ENCODE assay signal across 24 mouse cellular contexts in the genomic region with DNA sequence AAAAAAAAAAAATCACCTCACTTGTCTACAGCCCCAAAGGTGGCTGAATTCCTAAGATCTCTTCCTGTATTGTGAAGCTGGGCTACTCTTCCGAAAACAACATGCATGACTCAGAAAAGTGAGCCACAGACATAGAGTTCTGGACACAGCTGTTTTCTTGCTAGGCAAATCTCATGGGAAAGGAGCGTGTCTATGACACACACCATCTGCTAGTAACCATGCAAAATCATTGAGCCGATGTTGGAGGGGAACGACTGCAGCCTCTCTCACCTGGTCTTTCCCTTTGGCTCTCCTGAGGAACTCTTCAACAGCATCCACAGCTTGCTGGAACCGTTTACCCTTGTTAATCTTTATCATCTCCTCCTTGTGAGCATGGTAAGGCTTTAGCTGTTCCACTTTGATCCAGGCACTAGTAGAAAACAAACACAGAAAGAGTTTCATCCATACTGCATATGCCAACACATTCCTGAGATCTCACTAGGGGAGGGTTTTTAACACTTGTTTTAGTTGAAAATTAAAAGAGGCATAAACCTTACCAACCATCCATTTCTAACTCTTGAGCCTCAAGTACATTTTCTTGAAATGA. TPM values are rescaled to one million over a fixed set of nuclear protein-coding genes. Genes with fewer than 3 reads are reported as not detected.
DNase-seq lines count a peak whose midpoint lies in the region; ATAC-seq and TF ChIP-seq lines count a peak whose summit lies in the region.
"Had no signal": no experiment of that assay in that cellular context is flagged by ENCODE, and none has a peak within 500 bp of the region (broad histone marks: within the 10 kb centered on the region; RNA-seq: fewer than 3 reads in every experiment).

No protein-coding gene starts in this region.

- DNase-seq in kidney, adult 2 months, result peak; percentile 61
- no peak for DNase-seq in kidney, adult 18-20 months
- DNase-seq in lung, postnatal 14 days, result peak; percentile 12
- DNase-seq in lung, postnatal 25 days (ENCODE audit: low spot score), result no peak
- DNase-seq in heart, postnatal 0 days (ENCODE audit: low spot score), result peak; percentile 22
- DNase-seq in ovary, postnatal 14 days (ENCODE audit: low spot score), result no peak
- no peak for DNase-seq in cerebellum, postnatal 4 days (ENCODE audit: low spot score in 2 of 2)
- DNase-seq: adrenal gland, postnatal 14 days; cerebellum, adult 11 months; cerebellum, postnatal 10 days; gastrocnemius, postnatal 36 days; liver; right cerebral cortex, adult 18-20 months had no signal

- H3K9ac ChIP-seq in heart, postnatal 0 days (replicated peaks; ENCODE audit: low read depth, low read length), result no peak overlapping the region
- H3K9ac ChIP-seq: embryonic facial prominence, embryonic 15.5 days had no signal

- H3K4me1 ChIP-seq in kidney, adult 2 months (ENCODE audit: control insufficient read depth, insufficient read depth, low read length), result peaks cover 8% of the 10 kb centered on the region; the same call in 1 of the 2 replicates
- H3K4me1 ChIP-seq in heart, postnatal 0 days (ENCODE audit: control insufficient read depth, insufficient read depth), result no peaks in the 10 kb centered on the region
- H3K4me1 ChIP-seq: embryonic facial prominence, embryonic 15.5 days had no signal

- no peak overlapping the region for H3K4me3 ChIP-seq in kidney, adult 2 months (ENCODE audit: insufficient read depth, low read depth, low read length)
- no peak overlapping the region for H3K4me3 ChIP-seq in heart, postnatal 0 days (ENCODE audit: low read depth, low read length)
- H3K4me3 ChIP-seq: embryonic facial prominence, embryonic 15.5 days had no signal

- peaks cover 12% of the 10 kb centered on the region for H3K36me3 ChIP-seq in kidney, adult 2 months (ENCODE audit: control insufficient read depth, insufficient read depth, low read length)
- H3K36me3 ChIP-seq in heart, postnatal 0 days (replicated peaks; ENCODE audit: control insufficient read depth, insufficient read depth, low read length), result peaks cover 97% of the 10 kb centered on the region

- WGBS in kidney, adult 2 months, result 60% methylated on average over 5 of the region's 5 CpGs
- 81% methylated on average over 5 of the region's 5 CpGs for WGBS in heart, postnatal 0 days

- H3K27me3 ChIP-seq in kidney, adult 2 months (replicated peaks; ENCODE audit: control insufficient read depth, insufficient read depth, low read length), result no peaks in the 10 kb centered on the region
- no peaks in the 10 kb centered on the region for H3K27me3 ChIP-seq in heart, postnatal 0 days (ENCODE audit: control insufficient read depth, insufficient read depth, low read length)
- H3K27me3 ChIP-seq: embryonic facial prominence, embryonic 15.5 days had no signal

- ATAC-seq in heart, postnatal 0 days (ENCODE audit: insufficient read depth, low read depth), result no peak
- ATAC-seq: activated CD4-positive, CD25-positive, alpha-beta regulatory T cell, adult 4 months; forebrain, embryonic 16.5 days; hindbrain, embryonic 16.5 days had no signal

- no peak for TF ChIP-seq EP300 in heart, postnatal 0 days (IDR thresholded peaks at IDR 0.05; ENCODE audit: low read depth)

- no peak for TF ChIP-seq POLR2A in kidney, adult 2 months (IDR thresholded peaks at IDR 0.05; ENCODE audit: low read depth, low read length)

- TF ChIP-seq CTCF in kidney, adult 2 months (conservative IDR thresholded peaks at IDR 0.05; ENCODE audit: insufficient read depth, insufficient read length, low read depth, low read length), result no peak
- TF ChIP-seq CTCF in heart, postnatal 0 days (IDR thresholded peaks at IDR 0.05; ENCODE audit: low read depth), result no peak

- H3K27ac ChIP-seq in kidney, adult 2 months (ENCODE audit: insufficient read depth, low read depth, low read length), result no peak overlapping the region
- H3K27ac ChIP-seq in heart, postnatal 0 days (ENCODE audit: low read depth), result no peak overlapping the region
- H3K27ac ChIP-seq: embryonic facial prominence, embryonic 15.5 days; stomach, postnatal 0 days had no signal

- H3K4me2 ChIP-seq in heart, postnatal 0 days (ENCODE audit: low read depth, low read length), result no peak overlapping the region
- H3K4me2 ChIP-seq: embryonic facial prominence, embryonic 15.5 days; midbrain, embryonic 11.5 days had no signal

- no peaks in the 10 kb centered on the region for H3K9me3 ChIP-seq in heart, postnatal 0 days (replicated peaks; ENCODE audit: control insufficient read depth, low read length)
- H3K9me3 ChIP-seq: embryonic facial prominence, embryonic 15.5 days had no signal

RNA-seq across cellular contexts. Expression of a gene that starts 12.9 kb away (rescaled TPM):
- 76.1 and 85.6 TPM in 2 replicates for polyA plus RNA-seq in kidney, adult 2 months (2012; rRNA removed)
- total RNA-seq in heart, postnatal 0 days (2014; rRNA removed; ENCODE audit: low replicate concordance), result 74.3 and 84.4 TPM in 2 replicates
- polyA plus RNA-seq in heart, postnatal 0 days (2015; fragmentation: Nextera tagmentation; extraction: Ambion mirVana), result 56.2 and 58.5 TPM in 2 replicates

RNA-seq across cellular contexts. Expression of a gene that starts 13.1 kb away (rescaled TPM):
- polyA plus RNA-seq in kidney, adult 2 months (2012; rRNA removed), result 22.9 and 28.7 TPM in 2 replicates
- total RNA-seq in heart, postnatal 0 days (2014; rRNA removed; ENCODE audit: low replicate concordance), result 31.3 and 34.0 TPM in 2 replicates
- polyA plus RNA-seq in heart, postnatal 0 days (2015; fragmentation: Nextera tagmentation; extraction: Ambion mirVana), result 8.5 and 8.7 TPM in 2 replicates

RNA-seq across cellular contexts. Expression of a gene that starts 23.4 kb away (rescaled TPM):
- 251 and 286 TPM in 2 replicates for polyA plus RNA-seq in kidney, adult 2 months (2012; rRNA removed)
- 37.3 and 55.7 TPM in 2 replicates for total RNA-seq in heart, postnatal 0 days (2014; rRNA removed; ENCODE audit: low replicate concordance)
- 34.8 and 39.2 TPM in 2 replicates for polyA plus RNA-seq in heart, postnatal 0 days (2015; fragmentation: Nextera tagmentation; extraction: Ambion mirVana)

RNA-seq across cellular contexts. Expression of a gene that starts 29.7 kb away (rescaled TPM):
- 156 and 232 TPM in 2 replicates for polyA plus RNA-seq in kidney, adult 2 months (2012; rRNA removed)
- 7.3 TPM in 1 of 2 replicates, not detected in the other for total RNA-seq in heart, postnatal 0 days (2014; rRNA removed; ENCODE audit: low replicate concordance)
- polyA plus RNA-seq in heart, postnatal 0 days (2015; fragmentation: Nextera tagmentation; extraction: Ambion mirVana), result 2.1 and 2.5 TPM in 2 replicates
- total RNA-seq: adrenal gland, postnatal 14 days; gastrocnemius, postnatal 36 days; hematopoietic stem cell, adult 5-6 weeks; layer of hippocampus, adult 18-20 months; left cerebral cortex, postnatal 36 days had no signal
- polyA plus RNA-seq: activated CD4-positive, CD25-positive, alpha-beta regulatory T cell, adult 4 months; midbrain, embryonic 11.5 days had no signal

RNA-seq across cellular contexts. Expression of a gene that starts 39.1 kb away (rescaled TPM):
- polyA plus RNA-seq in kidney, adult 2 months (2012; rRNA removed), result 0.33 TPM in 1 of 2 replicates, not detected in the other
- not detected in 2 replicates for total RNA-seq in heart, postnatal 0 days (2014; rRNA removed; ENCODE audit: low replicate concordance)
- polyA plus RNA-seq in heart, postnatal 0 days (2015; fragmentation: Nextera tagmentation; extraction: Ambion mirVana), result not detected in 2 replicates
- total RNA-seq: adrenal gland, postnatal 14 days; gastrocnemius, postnatal 36 days; hematopoietic stem cell, adult 5-6 weeks; layer of hippocampus, adult 18-20 months; left cerebral cortex, postnatal 36 days had no signal
- polyA plus RNA-seq: activated CD4-positive, CD25-positive, alpha-beta regulatory T cell, adult 4 months; embryonic facial prominence, embryonic 15.5 days; forebrain, embryonic 16.5 days; hindbrain, embryonic 16.5 days; intestine, postnatal 0 days; liver, embryonic 16.5 days; midbrain, embryonic 11.5 days; stomach, postnatal 0 days had no signal

Comparison
In these comparisons a context has a peak if more than half of its experiments do, and no peak if none do; other contexts are left out.
1. DNase-seq: peak in kidney, adult 2 months (single experiment), lung, postnatal 14 days (single experiment) and heart, postnatal 0 days (single experiment); none in kidney, adult 18-20 months (single experiment), lung, postnatal 25 days (single experiment), ovary, postnatal 14 days (single experiment) and cerebellum, postnatal 4 days (0 of 2).